Mouse (Mus musculus): Measurements from ENCODE around the gene Kctd15.

GRCm38 (mm10) chr7:34618141-34618890 lies 38.2 kb downstream of the Kctd15 start:
- TF ChIP-seq CTCF (IDR thresholded peaks at IDR 0.05; ENCODE audit: borderline replicate concordance, insufficient read depth, low read length) (no peak), POLR2A (IDR thresholded peaks at IDR 0.05; ENCODE audit: low read depth, low read length) (no peak)

All from embryonic fibroblast, embryonic 13.5 days (primary cell).